Mouse (Mus musculus): ENCODE data around the gene Tubgcp5. TPM values are rescaled to one million over a fixed set of nuclear protein-coding genes. Genes with fewer than 3 reads are reported as not detected.
A peak's percentile ranks its signal among the peaks of the same experiment; 100 is the strongest.

Gene Tubgcp5
- 26.9 and 27.2 TPM in 2 replicates for polyA plus RNA-seq (2011; ENCODE audit: insufficient read depth, insufficient read length, low read depth, missing spikeins)

DNA sequence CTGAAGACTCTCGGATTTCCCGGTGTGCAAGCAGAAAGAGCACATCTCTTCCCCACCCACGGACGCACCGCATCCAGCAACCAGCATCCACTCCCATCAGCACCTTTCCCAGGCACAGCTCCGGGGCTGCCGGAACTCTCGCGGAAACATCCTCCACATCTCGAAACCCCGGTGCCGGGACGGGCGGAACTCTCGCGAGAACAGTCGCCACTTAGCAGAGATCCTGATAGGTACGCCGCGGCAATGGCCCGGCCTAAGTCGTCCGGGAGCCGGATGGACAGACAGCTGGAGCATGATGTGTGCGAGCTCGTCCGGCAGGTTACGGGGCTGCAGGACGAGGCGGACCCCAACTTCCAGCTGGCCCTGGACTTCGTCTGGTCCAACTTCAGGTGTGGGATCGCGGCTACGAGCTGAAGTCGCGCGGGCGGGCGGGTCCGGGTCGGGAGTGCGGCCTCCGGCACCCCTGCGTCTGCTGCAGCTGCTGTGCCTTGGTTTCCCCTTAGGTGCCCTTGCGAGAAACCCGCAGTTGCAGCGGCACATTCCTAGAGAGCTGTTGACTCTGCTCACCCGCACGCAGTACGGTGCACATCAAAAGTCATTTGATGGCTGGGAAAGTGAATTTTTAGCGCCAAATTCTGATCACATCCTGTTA, at the start of gene Tubgcp5:
Gene Tubgcp5, plus strand, starts transcription at position 203 of the 652 bp plus-strand sequence.
- TF ChIP-seq CTCF (IDR thresholded peaks at IDR 0.05; ENCODE audit: low read depth, low read length): no peak
- peak; percentile 80 for TF ChIP-seq POLR2A (IDR thresholded peaks at IDR 0.05; ENCODE audit: insufficient read depth, low read length)
- no peak for TF ChIP-seq EP300 (IDR thresholded peaks at IDR 0.05; ENCODE audit: insufficient read depth, low read depth, low read length)
- H3K27ac ChIP-seq (ENCODE audit: insufficient read depth, low read length): no peak within 1 kb of the TSS
- H3K4me1 ChIP-seq (ENCODE audit: control insufficient read depth, insufficient read depth, low read length): peaks cover 3% of the 10 kb centered on the region
- H3K4me3 ChIP-seq (ENCODE audit: low read depth, low read length): peak within 1 kb of the TSS; percentile 83
- peaks cover 20% of the 10 kb centered on the region for H3K36me3 ChIP-seq (ENCODE audit: control insufficient read depth, insufficient read depth, low read length, poor library complexity, severe bottlenecking)
- H3K27me3 ChIP-seq (ENCODE audit: control insufficient read depth, insufficient read depth, low read length, poor library complexity, severe bottlenecking): no peaks in the 10 kb centered on the region
- no peaks in the 10 kb centered on the region for H3K9me3 ChIP-seq (replicated peaks; ENCODE audit: control insufficient read depth, insufficient read depth, low read length, poor library complexity, severe bottlenecking)
- H3K9ac ChIP-seq (ENCODE audit: low read depth, poor library complexity, severe bottlenecking): peak within 1 kb of the TSS; percentile 87

DNA sequence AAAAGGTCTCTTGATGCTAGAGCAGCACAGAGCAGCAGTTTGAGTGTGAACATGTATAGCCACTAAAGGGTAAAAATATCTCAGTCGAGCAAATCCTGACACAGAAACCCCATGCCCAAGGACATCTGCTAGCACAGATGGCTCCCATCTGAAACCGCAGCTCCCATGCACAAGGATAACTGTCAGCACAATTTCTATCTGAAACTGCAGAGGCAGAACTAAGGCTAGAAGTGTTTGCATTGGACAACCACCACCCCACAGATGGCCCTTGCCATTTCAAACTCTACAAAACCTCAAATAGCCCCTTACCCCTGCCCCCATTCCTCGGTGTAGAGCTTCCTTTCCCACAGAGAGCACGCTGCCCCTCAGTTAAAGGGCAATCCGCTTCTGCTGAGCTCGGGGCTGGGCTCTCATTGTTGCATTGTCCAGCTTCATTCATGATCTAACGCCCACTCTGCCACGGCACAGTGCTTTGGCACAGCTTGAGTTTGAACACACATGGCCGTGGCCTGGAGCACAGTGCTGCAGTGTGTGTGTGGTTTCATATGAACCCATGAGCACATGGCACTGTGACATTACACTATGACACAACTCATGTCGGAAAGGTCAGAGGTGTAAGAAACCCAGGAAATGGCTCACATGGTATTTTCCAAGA, 49.3 kb upstream of the Tubgcp5 start:
- Histone ChIP-seq H3K27me3 (ENCODE audit: control insufficient read depth, insufficient read depth, low read length, poor library complexity, severe bottlenecking) (no peaks in the 10 kb centered on the region), H3K27ac (ENCODE audit: insufficient read depth, low read length) (no peak overlapping the region), H3K36me3 (ENCODE audit: control insufficient read depth, insufficient read depth, low read length, poor library complexity, severe bottlenecking) (no peaks in the 10 kb centered on the region), H3K4me3 (ENCODE audit: low read depth, low read length) (no peak overlapping the region), H3K9me3 (replicated peaks; ENCODE audit: control insufficient read depth, insufficient read depth, low read length, poor library complexity, severe bottlenecking) (no peaks in the 10 kb centered on the region), H3K4me1 (ENCODE audit: control insufficient read depth, insufficient read depth, low read length) (no peaks in the 10 kb centered on the region), H3K9ac (ENCODE audit: low read depth, poor library complexity, severe bottlenecking) (no peak overlapping the region)
- TF ChIP-seq EP300 (IDR thresholded peaks at IDR 0.05; ENCODE audit: insufficient read depth, low read depth, low read length) (no peak), CTCF (IDR thresholded peaks at IDR 0.05; ENCODE audit: low read depth, low read length) (no peak), POLR2A (IDR thresholded peaks at IDR 0.05; ENCODE audit: insufficient read depth, low read length) (no peak)

DNA sequence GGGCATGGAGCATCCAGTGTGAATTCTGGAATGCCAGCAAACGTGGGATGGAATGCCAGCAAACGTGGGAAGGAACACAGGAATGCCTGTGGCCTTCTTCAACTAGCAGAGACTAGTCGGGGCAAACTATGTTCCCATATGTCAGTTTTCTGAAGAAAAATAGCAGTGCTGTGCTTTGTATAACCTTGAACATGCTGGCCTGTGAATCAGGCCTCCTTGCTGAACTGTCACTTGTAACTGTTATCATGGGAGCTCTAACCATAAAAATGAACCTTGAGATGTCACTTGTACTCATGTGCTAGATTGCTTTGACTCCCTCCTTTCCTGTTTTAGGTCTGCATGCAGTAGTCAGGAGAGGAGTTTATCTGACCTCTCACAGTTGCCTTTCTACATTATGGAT, 43.1 kb upstream of the Tubgcp5 start:
- Histone ChIP-seq H3K9me3 (replicated peaks; ENCODE audit: control insufficient read depth, insufficient read depth, low read length, poor library complexity, severe bottlenecking) (no peaks in the 10 kb centered on the region), H3K27me3 (ENCODE audit: control insufficient read depth, insufficient read depth, low read length, poor library complexity, severe bottlenecking) (no peaks in the 10 kb centered on the region), H3K4me1 (ENCODE audit: control insufficient read depth, insufficient read depth, low read length) (no peaks in the 10 kb centered on the region), H3K4me3 (ENCODE audit: low read depth, low read length) (no peak overlapping the region), H3K36me3 (ENCODE audit: control insufficient read depth, insufficient read depth, low read length, poor library complexity, severe bottlenecking) (no peaks in the 10 kb centered on the region), H3K9ac (ENCODE audit: low read depth, poor library complexity, severe bottlenecking) (no peak overlapping the region), H3K27ac (ENCODE audit: insufficient read depth, low read length) (no peak overlapping the region)
- TF ChIP-seq POLR2A (IDR thresholded peaks at IDR 0.05; ENCODE audit: insufficient read depth, low read length) (no peak), CTCF (IDR thresholded peaks at IDR 0.05; ENCODE audit: low read depth, low read length) (no peak), EP300 (IDR thresholded peaks at IDR 0.05; ENCODE audit: insufficient read depth, low read depth, low read length) (no peak)

DNA sequence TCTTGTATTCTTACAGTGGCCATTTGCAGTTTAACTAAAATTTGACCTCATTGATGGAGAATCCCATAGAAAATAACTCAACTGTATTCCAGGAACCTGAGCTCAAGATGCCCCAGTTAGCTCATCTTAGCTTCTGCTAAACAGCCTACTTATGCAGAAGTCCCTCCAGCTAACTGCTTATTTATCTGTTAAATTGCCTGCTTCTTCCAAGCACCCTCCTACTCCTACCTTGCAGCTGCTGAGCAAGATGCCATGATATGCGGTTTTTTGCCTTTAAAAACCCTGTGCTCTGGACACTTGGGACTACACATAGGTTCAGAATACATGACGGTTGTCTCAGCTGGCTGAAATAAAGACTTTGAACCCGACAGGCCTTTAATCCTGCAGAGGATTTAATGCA, 34.6 kb upstream of the Tubgcp5 start:
- Histone ChIP-seq H3K4me1 (ENCODE audit: control insufficient read depth, insufficient read depth, low read length) (no peaks in the 10 kb centered on the region), H3K27ac (ENCODE audit: insufficient read depth, low read length) (no peak overlapping the region), H3K36me3 (ENCODE audit: control insufficient read depth, insufficient read depth, low read length, poor library complexity, severe bottlenecking) (no peaks in the 10 kb centered on the region), H3K4me3 (ENCODE audit: low read depth, low read length) (no peak overlapping the region), H3K9me3 (replicated peaks; ENCODE audit: control insufficient read depth, insufficient read depth, low read length, poor library complexity, severe bottlenecking) (no peaks in the 10 kb centered on the region), H3K9ac (ENCODE audit: low read depth, poor library complexity, severe bottlenecking) (no peak overlapping the region), H3K27me3 (ENCODE audit: control insufficient read depth, insufficient read depth, low read length, poor library complexity, severe bottlenecking) (no peaks in the 10 kb centered on the region)
- no peak for TF ChIP-seq EP300 (IDR thresholded peaks at IDR 0.05; ENCODE audit: insufficient read depth, low read depth, low read length)
- no peak for TF ChIP-seq CTCF (IDR thresholded peaks at IDR 0.05; ENCODE audit: low read depth, low read length)
- no peak for TF ChIP-seq POLR2A (IDR thresholded peaks at IDR 0.05; ENCODE audit: insufficient read depth, low read length)

DNA sequence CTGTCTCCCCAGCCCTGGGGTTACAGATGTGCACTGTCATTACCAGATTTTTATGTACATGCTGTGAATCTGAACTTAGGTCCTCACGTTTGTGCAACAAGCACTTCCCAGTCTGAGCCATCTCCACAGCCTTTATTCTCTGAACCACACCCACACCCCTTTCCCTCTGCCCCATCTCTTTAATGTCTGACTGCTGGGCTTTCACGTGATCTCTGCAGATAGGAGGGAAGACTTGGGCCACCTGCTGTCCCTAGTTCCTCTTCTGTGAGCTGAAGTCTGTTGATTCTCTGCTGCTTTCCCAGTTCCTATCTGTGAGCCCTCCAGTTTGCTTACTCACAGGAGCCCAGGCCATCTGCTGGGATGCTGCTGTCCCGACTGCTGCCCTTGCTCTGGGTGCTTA, 26.0 kb upstream of the Tubgcp5 start, which contains the start of gene Siglech:
Gene Siglech, plus strand, starts transcription at position 253 of the 400 bp plus-strand sequence.
- H3K27ac ChIP-seq (ENCODE audit: insufficient read depth, low read length): no peak within 1 kb of the TSS
- TF ChIP-seq POLR2A (IDR thresholded peaks at IDR 0.05; ENCODE audit: insufficient read depth, low read length): no peak
- no peak for TF ChIP-seq CTCF (IDR thresholded peaks at IDR 0.05; ENCODE audit: low read depth, low read length)
- no peak for TF ChIP-seq EP300 (IDR thresholded peaks at IDR 0.05; ENCODE audit: insufficient read depth, low read depth, low read length)
- H3K9ac ChIP-seq (ENCODE audit: low read depth, poor library complexity, severe bottlenecking): no peak within 1 kb of the TSS

DNA sequence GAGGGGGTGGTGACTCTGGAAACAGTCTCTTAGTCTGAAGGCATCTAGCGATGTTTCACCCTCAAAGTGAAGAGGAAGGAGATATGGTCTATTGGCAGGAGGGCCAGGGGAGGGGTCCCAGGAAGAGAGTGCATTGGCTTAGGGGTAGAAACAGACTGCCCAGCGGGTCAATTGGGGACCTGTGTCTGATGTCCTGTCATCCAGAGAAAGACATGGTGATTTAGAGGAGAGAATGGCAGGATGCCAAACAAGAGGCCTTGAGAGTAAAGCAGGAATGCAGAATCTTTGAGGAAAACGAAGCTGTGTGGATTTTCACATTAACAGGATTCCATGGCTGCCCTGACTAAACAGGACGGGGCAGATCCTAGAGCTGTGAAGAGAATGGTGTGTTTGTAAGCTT, 13.9 kb upstream of the Tubgcp5 start:
- Histone ChIP-seq H3K9me3 (replicated peaks; ENCODE audit: control insufficient read depth, insufficient read depth, low read length, poor library complexity, severe bottlenecking) (no peaks in the 10 kb centered on the region), H3K9ac (ENCODE audit: low read depth, poor library complexity, severe bottlenecking) (no peak overlapping the region), H3K27ac (ENCODE audit: insufficient read depth, low read length) (no peak overlapping the region), H3K4me3 (ENCODE audit: low read depth, low read length) (no peak overlapping the region), H3K4me1 (ENCODE audit: control insufficient read depth, insufficient read depth, low read length) (no peaks in the 10 kb centered on the region), H3K36me3 (ENCODE audit: control insufficient read depth, insufficient read depth, low read length, poor library complexity, severe bottlenecking) (no peaks in the 10 kb centered on the region), H3K27me3 (ENCODE audit: control insufficient read depth, insufficient read depth, low read length, poor library complexity, severe bottlenecking) (no peaks in the 10 kb centered on the region)
- no peak for TF ChIP-seq EP300 (IDR thresholded peaks at IDR 0.05; ENCODE audit: insufficient read depth, low read depth, low read length)
- no peak for TF ChIP-seq POLR2A (IDR thresholded peaks at IDR 0.05; ENCODE audit: insufficient read depth, low read length)
- TF ChIP-seq CTCF (IDR thresholded peaks at IDR 0.05; ENCODE audit: low read depth, low read length): no peak

More for the DNA sequence above, 26.0 kb upstream of the Tubgcp5 start, which contains the start of gene Siglech:
- Histone ChIP-seq H3K4me1 (ENCODE audit: control insufficient read depth, insufficient read depth, low read length) (no peaks in the 10 kb centered on the region), H3K27me3 (ENCODE audit: control insufficient read depth, insufficient read depth, low read length, poor library complexity, severe bottlenecking) (no peaks in the 10 kb centered on the region), H3K36me3 (ENCODE audit: control insufficient read depth, insufficient read depth, low read length, poor library complexity, severe bottlenecking) (no peaks in the 10 kb centered on the region), H3K9me3 (replicated peaks; ENCODE audit: control insufficient read depth, insufficient read depth, low read length, poor library complexity, severe bottlenecking) (no peaks in the 10 kb centered on the region), H3K4me3 (ENCODE audit: low read depth, low read length) (no peak within 1 kb of the TSS)

All from ES-Bruce4 (cell line).